Mouse (Mus musculus) embryonic facial prominence, embryonic 12.5 days (tissue): ENCODE measurements around the gene Ms4a10. TPM values are rescaled to one million over a fixed set of nuclear protein-coding genes. Genes with fewer than 3 reads are reported as not detected.

Experiments
- ATAC-seq: fragments of 200-750 bp; cut with Nextera tagmentation; 2 replicates; pipeline ENCODE4 v1.8.0; 2017; ENCODE audit not compliant: insufficient number of reproducible peaks, insufficient read depth, low FRiP score, low TSS enrichment
- H3K27ac ChIP-seq: fragments of 300-500 bp; sonication (generic); 2 replicates; pipeline ENCODE4 v1.5.1; 2016; ENCODE audit warnings: mild to moderate bottlenecking
- H3K27me3 ChIP-seq: fragments of 300-500 bp; sonication (generic); 2 replicates; pipeline ENCODE4 v1.6.1; 2016; ENCODE audit warnings: mild to moderate bottlenecking, moderate library complexity
- H3K36me3 ChIP-seq: fragments of 300-500 bp; sonication (generic); 2 replicates; pipeline ENCODE4 v1.6.1; 2016; ENCODE audit warnings: mild to moderate bottlenecking
- H3K4me1 ChIP-seq: fragments of 300-500 bp; sonication (generic); 2 replicates; pipeline ENCODE4 v1.6.1; 2016
- H3K4me2 ChIP-seq: fragments of 300-500 bp; sonication (generic); replicated peaks from 2 replicates; pipeline ENCODE4 v1.6.1; 2016; ENCODE audit warnings: mild to moderate bottlenecking, moderate library complexity
- H3K4me3 ChIP-seq: fragments of 300-500 bp; sonication (generic); 2 replicates; pipeline ENCODE4 v1.5.1; 2016; ENCODE audit warnings: mild to moderate bottlenecking
- H3K9ac ChIP-seq: fragments of 300-500 bp; sonication (generic); 2 replicates; pipeline ENCODE4 v1.6.1; 2016; ENCODE audit warnings: mild to moderate bottlenecking, moderate library complexity
- H3K9me3 ChIP-seq: fragments of 300-500 bp; sonication (generic); 2 replicates; pipeline ENCODE4 v1.6.1; 2016; ENCODE audit warnings: mild to moderate bottlenecking, moderate library complexity
- WGBS: fragments of 180-500 bp; shearing (Covaris S2); methylation state at CpG from one replicate; pipeline ENCODE4 v1.1.7; 2016; 5-methylcytosine and 5-hydroxymethylcytosine counted together
- polyA plus RNA-seq: library from polyadenylated mRNA; unstranded; fragments of >200 nt; fragmentation: Nextera tagmentation; extraction: Ambion mirVana; gene quantifications from 2 replicates; pipeline ENCODE4 v1.2.1, GENCODE M21; 2016

The Ms4a10 gene
- not detected in 2 replicates for polyA plus RNA-seq

DNA sequence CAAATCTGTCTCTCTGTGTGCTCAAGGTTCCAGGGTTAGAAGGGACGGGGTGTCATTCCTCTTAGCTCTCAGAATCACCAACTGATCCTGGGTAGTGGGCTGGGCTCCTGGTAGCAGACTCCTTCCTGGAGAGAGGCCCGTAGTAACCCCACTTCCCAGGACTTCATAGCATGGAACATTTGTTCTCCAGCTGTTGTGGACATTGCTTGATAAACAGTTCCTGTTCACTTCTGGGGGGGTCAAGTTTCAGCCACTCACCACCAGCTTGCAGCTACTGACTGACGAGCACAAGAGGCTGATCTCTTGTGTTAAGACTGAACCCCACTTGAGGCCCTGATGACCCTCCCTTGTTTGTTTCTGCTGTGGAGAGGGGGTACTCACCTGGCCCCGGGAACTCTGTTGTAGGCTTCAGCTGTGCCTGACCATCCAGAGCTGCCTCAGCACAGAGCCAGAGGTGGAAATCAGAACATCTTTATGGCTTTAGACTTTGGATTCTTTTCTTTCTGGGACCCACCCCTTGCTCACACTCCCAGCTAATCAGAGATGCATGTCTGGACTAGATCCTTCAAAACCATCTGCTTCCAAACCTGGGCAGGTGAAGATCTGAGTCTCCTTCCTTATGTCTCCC lies at the start of gene Ms4a10:
Gene Ms4a10, minus strand, starts transcription at position 433 of the 628 bp plus-strand sequence.
- Histone ChIP-seq H3K4me1 (no peaks in the 10 kb centered on the region), H3K4me3 (no peak within 1 kb of the TSS), H3K27ac (no peak within 1 kb of the TSS), H3K4me2 (no peak within 1 kb of the TSS), H3K27me3 (no peaks in the 10 kb centered on the region), H3K36me3 (no peaks in the 10 kb centered on the region), H3K9ac (no peak within 1 kb of the TSS), H3K9me3 (no peaks in the 10 kb centered on the region)
- WGBS: 42% methylated on average over 4 of the region's 4 CpGs
- no peak for ATAC-seq

- no peak overlapping the region for H3K4me2 ChIP-seq
- no peaks in the 10 kb centered on the region for H3K9me3 ChIP-seq
- H3K9ac ChIP-seq: no peak overlapping the region
- H3K27ac ChIP-seq: no peak overlapping the region
- H3K27me3 ChIP-seq: no peaks in the 10 kb centered on the region
- H3K4me3 ChIP-seq: no peak overlapping the region
- H3K4me1 ChIP-seq: no peaks in the 10 kb centered on the region
- ATAC-seq: no peak
- no peaks in the 10 kb centered on the region for H3K36me3 ChIP-seq
Measured at GRCm38 (mm10) chr19:11022382-11022781, 47.9 kb upstream of the Ms4a10 start.

- H3K27me3 ChIP-seq: no peaks in the 10 kb centered on the region
- H3K27ac ChIP-seq: no peak within 1 kb of the TSS
- H3K36me3 ChIP-seq: no peaks in the 10 kb centered on the region
- ATAC-seq: no peak
- no peaks in the 10 kb centered on the region for H3K9me3 ChIP-seq
- WGBS: 85% methylated on average over 3 of the region's 3 CpGs
- no peak within 1 kb of the TSS for H3K4me3 ChIP-seq
- no peak within 1 kb of the TSS for H3K4me2 ChIP-seq
- no peaks in the 10 kb centered on the region for H3K4me1 ChIP-seq
- no peak within 1 kb of the TSS for H3K9ac ChIP-seq
Measured at GRCm38 (mm10) chr19:11017891-11018290, 43.4 kb upstream of the Ms4a10 start, which contains the start of gene Ms4a18. TSS of gene Ms4a18 (minus strand) at chr19:11018031.

DNA sequence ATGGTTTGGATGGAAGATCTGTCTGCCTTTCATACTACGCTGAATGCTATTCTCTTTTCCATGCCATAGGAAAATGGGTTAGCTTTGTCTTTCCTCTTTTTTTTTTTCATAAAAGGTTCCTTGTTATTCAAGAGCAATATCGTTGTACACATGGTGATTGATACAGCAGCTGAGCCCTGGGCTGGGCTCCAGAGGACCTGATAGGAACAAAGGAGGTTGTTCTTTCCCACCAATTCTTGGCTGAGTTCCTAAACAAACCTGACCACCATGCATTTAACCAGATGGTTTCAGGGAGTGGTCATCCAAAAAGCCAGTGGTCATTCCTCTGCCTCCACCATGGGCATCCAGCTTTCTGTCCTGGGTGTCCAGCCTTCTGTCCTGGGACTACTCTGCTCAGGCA lies 42.8 kb upstream of the Ms4a10 start:
- no peak overlapping the region for H3K4me3 ChIP-seq
- H3K4me1 ChIP-seq: no peaks in the 10 kb centered on the region
- no peak overlapping the region for H3K4me2 ChIP-seq
- no peak overlapping the region for H3K27ac ChIP-seq
- no peaks in the 10 kb centered on the region for H3K36me3 ChIP-seq
- H3K9me3 ChIP-seq: no peaks in the 10 kb centered on the region
- 86% methylated on average over 2 of the region's 2 CpGs for WGBS
- H3K27me3 ChIP-seq: no peaks in the 10 kb centered on the region
- H3K9ac ChIP-seq: no peak overlapping the region
- ATAC-seq: no peak

DNA sequence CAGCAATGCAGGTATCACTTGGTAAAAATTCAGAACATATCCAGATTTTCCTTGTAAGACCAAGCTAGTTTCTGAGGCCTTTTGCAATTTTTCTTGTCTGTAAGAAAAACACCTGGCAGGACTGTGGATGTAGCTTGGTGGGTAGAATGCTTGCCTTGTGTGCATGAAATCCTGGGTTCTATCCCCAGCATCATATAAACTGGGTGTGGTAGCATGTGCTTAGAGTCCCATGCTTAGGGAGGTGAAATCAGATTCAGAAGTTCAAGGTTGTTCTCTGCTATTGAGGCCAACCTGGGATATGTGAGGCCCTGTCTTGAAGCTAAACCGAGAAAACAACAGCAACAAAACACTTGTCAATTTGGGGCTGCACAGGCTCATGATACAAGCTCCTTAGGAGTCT lies 41.5 kb upstream of the Ms4a10 start:
- Histone ChIP-seq H3K27ac (no peak overlapping the region), H3K4me2 (no peak overlapping the region), H3K27me3 (no peaks in the 10 kb centered on the region), H3K4me1 (no peaks in the 10 kb centered on the region), H3K4me3 (no peak overlapping the region), H3K9me3 (no peaks in the 10 kb centered on the region), H3K9ac (no peak overlapping the region), H3K36me3 (no peaks in the 10 kb centered on the region)
- 76% methylated on average over 1 of the region's 1 CpGs for WGBS
- ATAC-seq: no peak

GRCm38 (mm10) chr19:11015468-11015867 lies 41.0 kb upstream of the Ms4a10 start:
- Histone ChIP-seq H3K4me2 (no peak overlapping the region), H3K9me3 (no peaks in the 10 kb centered on the region), H3K36me3 (no peaks in the 10 kb centered on the region), H3K4me1 (no peaks in the 10 kb centered on the region), H3K4me3 (no peak overlapping the region), H3K9ac (no peak overlapping the region), H3K27me3 (no peaks in the 10 kb centered on the region), H3K27ac (no peak overlapping the region)
- no peak for ATAC-seq

- Histone ChIP-seq H3K4me3 (no peak within 1 kb of the TSS), H3K36me3 (no peaks in the 10 kb centered on the region), H3K4me2 (no peak within 1 kb of the TSS), H3K9me3 (no peaks in the 10 kb centered on the region), H3K27me3 (no peaks in the 10 kb centered on the region), H3K27ac (no peak within 1 kb of the TSS), H3K4me1 (no peaks in the 10 kb centered on the region), H3K9ac (no peak within 1 kb of the TSS)
- no peak for ATAC-seq
- 89% methylated on average over 7 of the region's 7 CpGs for WGBS
Measured at GRCm38 (mm10) chr19:10993150-10993549, 18.7 kb upstream of the Ms4a10 start, which contains the start of gene Ms4a15. TSS of gene Ms4a15 (minus strand) at chr19:10993250.

DNA sequence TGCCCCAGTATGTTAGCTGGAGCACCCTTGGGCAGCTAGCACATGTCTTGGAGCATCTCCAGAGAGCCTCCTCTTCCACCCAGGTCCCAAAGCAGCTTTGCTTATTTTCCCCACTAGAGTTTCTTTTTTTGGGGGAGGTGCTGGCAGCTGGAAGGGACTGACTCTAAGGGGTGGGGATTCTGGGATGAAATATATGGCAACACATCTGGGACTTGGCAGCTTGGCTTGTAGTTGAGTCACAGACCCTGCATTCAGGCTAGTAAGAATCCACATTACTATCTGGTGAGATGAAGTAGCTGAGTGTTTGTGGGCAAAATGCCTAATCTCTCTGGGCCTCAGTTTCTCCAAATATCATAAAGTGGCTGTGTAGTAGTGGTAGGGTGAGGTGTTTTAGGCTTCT lies 17.4 kb upstream of the Ms4a10 start:
- no peaks in the 10 kb centered on the region for H3K27me3 ChIP-seq
- H3K27ac ChIP-seq: no peak overlapping the region
- H3K4me2 ChIP-seq: no peak overlapping the region
- H3K9ac ChIP-seq: no peak overlapping the region
- no peaks in the 10 kb centered on the region for H3K9me3 ChIP-seq
- H3K4me1 ChIP-seq: no peaks in the 10 kb centered on the region
- H3K4me3 ChIP-seq: no peak overlapping the region
- no peak for ATAC-seq
- H3K36me3 ChIP-seq: no peaks in the 10 kb centered on the region

- no peak overlapping the region for H3K27ac ChIP-seq
- H3K4me2 ChIP-seq: no peak overlapping the region
- no peaks in the 10 kb centered on the region for H3K36me3 ChIP-seq
- no peaks in the 10 kb centered on the region for H3K9me3 ChIP-seq
- no peaks in the 10 kb centered on the region for H3K4me1 ChIP-seq
- no peaks in the 10 kb centered on the region for H3K27me3 ChIP-seq
- no peak overlapping the region for H3K9ac ChIP-seq
- H3K4me3 ChIP-seq: no peak overlapping the region
- ATAC-seq: no peak
- WGBS: 53% methylated on average over 1 of the region's 1 CpGs
Measured at GRCm38 (mm10) chr19:10990751-10991150, 16.3 kb upstream of the Ms4a10 start.

DNA sequence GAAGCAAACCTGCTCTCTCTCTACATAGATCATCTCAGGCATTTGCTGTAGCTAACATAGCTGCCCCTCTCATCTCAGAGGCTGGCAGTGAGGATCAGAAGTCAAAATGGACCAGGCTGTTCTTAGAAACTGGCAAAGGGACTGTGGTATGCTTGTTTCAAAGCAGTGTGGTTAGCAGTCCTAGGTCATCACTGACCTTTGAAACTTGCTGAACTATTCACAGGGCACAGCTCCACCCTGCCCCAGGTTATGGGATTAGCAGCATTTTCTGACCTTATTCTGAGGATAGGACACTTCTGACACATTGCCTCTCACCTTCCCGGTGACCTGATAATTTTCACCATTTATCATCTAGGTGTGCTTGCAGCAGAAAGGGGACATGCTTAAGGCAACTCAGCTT lies 14.1 kb upstream of the Ms4a10 start:
- no peak for ATAC-seq

GRCm38 (mm10) chr19:10985889-10986288 lies 11.4 kb upstream of the Ms4a10 start:
- H3K9ac ChIP-seq: no peak overlapping the region
- H3K36me3 ChIP-seq: no peaks in the 10 kb centered on the region
- H3K4me2 ChIP-seq: no peak overlapping the region
- ATAC-seq: no peak
- H3K4me3 ChIP-seq: no peak overlapping the region
- H3K27ac ChIP-seq: no peak overlapping the region
- 91% methylated on average over 4 of the region's 4 CpGs for WGBS
- no peaks in the 10 kb centered on the region for H3K4me1 ChIP-seq
- H3K9me3 ChIP-seq: no peaks in the 10 kb centered on the region
- H3K27me3 ChIP-seq: no peaks in the 10 kb centered on the region

More for the DNA sequence above, 14.1 kb upstream of the Ms4a10 start:
- H3K9ac ChIP-seq: no peak overlapping the region
- H3K4me1 ChIP-seq: no peaks in the 10 kb centered on the region
- H3K27ac ChIP-seq: no peak overlapping the region
- H3K4me2 ChIP-seq: no peak overlapping the region
- H3K27me3 ChIP-seq: no peaks in the 10 kb centered on the region
- no peaks in the 10 kb centered on the region for H3K9me3 ChIP-seq
- H3K4me3 ChIP-seq: no peak overlapping the region
- 79% methylated on average over 1 of the region's 1 CpGs for WGBS
- H3K36me3 ChIP-seq: no peaks in the 10 kb centered on the region

GRCm38 (mm10) chr19:10984551-10984950 lies 10.1 kb upstream of the Ms4a10 start:
- Histone ChIP-seq H3K9ac (no peak overlapping the region), H3K4me1 (no peaks in the 10 kb centered on the region; the same call in 1 of the 2 replicates), H3K27me3 (no peaks in the 10 kb centered on the region), H3K27ac (no peak overlapping the region), H3K4me2 (no peak overlapping the region), H3K4me3 (no peak overlapping the region), H3K36me3 (no peaks in the 10 kb centered on the region), H3K9me3 (no peaks in the 10 kb centered on the region)
- ATAC-seq: no peak
- 79% methylated on average over 13 of the region's 13 CpGs for WGBS
